Mouse (Mus musculus) T-helper 2 cell (primary cell): ENCODE results near the gene Apc2.
"Not testable (repeated sequence)": the region's sequence is repeated elsewhere in the genome, so short reads cannot be mapped to it uniquely, and the experiment has no call there.

Source experiments
- in situ Hi-C: fragments of 300-600 bp; cut with MboI, MseI; formaldehyde crosslinking; loops from one replicate; pipeline ENCODE4 v1.15.1; 2025; ENCODE audit warnings: high pct_unique_total_duplicates

Apc2 gene

DNA sequence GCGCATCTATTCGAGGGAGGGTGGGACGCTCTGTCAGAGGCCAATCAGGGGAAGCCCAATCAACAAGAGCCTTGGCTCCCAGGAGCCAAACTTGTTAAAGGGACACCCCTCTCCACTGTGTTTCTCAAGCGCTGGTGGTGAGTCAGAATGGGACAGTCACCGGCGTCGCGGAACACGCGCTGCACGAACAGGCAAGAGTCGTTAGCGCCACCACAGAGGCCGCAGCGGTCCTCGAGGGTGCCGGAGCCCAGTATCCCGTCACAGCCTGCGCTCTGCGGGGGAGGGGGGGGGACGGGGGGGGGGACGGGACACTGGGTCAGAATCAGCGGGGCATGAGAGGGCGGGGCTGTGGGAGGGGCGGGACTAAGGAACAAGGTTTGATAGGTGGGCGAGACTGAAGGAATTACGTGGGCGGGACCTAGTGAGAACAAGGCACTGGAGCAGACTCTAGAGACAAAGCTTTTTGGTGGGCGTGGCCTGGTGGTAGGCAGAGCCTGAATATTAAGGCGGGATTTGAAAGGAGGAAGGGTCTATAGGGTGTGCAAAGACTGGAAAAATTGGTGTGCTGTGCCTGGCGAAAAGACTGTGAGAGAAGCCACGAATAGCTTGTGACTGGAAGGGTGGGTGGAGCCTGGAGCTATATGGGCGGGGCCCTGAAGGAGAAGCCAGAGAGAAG, 47.1 kb downstream of the Apc2 start:
- in situ Hi-C loops, result no loop called here

- in situ Hi-C loops, result no loop called here
Measured at GRCm38 (mm10) chr10:80343425-80343895, 47.7 kb downstream of the Apc2 start.

DNA sequence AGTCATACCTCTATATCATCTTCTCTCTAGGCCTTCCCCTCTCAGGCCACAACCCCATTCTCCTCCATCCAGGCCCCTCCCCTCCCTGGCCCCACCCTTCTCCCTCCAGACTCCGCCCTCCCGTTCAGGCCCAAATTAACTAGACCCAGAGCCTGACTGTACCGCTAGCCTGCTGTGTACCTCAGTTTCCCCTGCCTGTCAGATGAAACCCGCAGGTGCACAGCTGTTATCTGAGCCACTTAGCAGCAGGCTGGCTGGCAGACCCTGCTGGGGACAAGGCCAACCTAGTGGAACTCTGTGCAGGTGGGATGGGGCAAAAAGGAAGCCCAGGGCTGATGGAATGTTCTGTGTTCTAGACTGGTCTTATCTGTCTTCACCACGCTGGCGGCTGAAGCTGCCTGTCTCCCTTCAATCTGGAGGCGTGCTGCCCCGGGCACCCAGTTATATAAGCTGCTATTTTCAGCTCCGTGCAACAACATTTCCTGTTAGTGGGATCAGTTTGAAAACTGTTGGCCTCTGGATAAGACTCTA, 48.4 kb downstream of the Apc2 start:
- in situ Hi-C loops, result no loop called here

GRCm38 (mm10) chr10:80345122-80345521, 49.3 kb downstream of the Apc2 start:
- in situ Hi-C loops, result no loop called here

- in situ Hi-C loops, result not testable (repeated sequence)
Measured at GRCm38 (mm10) chr10:80345929-80346328, 50.2 kb downstream of the Apc2 start.

DNA sequence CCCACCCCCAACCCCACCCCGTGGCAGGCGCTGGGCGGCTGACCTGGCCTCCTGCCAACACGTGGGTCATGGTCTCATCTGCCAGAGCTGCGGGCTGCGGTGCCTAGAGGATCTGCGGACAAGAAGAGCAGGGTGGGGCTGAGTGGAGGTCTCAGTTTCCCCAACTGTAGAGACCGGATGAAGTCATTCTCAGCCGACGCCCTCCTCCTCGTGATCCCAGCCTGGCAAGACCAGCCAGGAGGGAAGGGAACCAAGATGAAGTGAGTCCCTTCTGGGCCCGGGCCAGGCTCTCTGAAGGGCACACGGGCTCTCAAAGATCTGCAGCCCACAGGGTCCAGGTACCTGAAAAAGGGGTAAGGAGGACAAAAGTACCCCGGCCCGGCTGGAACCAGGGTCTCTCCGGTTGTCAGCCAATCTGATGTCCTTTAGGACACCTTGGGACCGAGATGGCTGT, 51.8 kb downstream of the Apc2 start:
- in situ Hi-C loops, result no loop called here

- in situ Hi-C loops, result no loop called here
Measured at GRCm38 (mm10) chr10:80348244-80348781, 52.5 kb downstream of the Apc2 start, which contains the start of gene Adamtsl5. Adamtsl5 (minus strand) TSS chr10:80348412.

- in situ Hi-C loops, result no loop called here
Measured at GRCm38 (mm10) chr10:80348981-80349380, 53.2 kb downstream of the Apc2 start.

DNA sequence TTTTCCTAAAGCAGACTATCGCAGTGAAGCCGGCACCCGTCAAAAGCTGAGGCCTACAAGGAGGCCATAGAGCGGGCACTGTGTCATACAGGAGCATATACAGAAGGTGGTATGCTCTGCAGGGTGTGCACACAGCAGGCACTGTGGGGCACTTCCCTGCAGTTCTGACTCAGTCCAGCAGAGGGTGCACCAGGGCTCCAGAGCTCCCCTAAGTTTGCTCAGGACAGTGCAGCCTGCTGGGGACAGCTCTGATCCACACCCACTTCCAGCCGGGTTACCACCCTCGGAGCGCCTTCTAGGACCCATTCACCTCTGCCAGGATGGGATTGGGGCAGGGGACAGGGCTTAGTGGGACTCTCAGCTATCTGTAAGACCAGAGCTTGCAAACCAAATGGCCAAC, 54.5 kb downstream of the Apc2 start:
- in situ Hi-C loops, result no loop called here

GRCm38 (mm10) chr10:80351896-80352295, 56.1 kb downstream of the Apc2 start:
- in situ Hi-C loops, result no loop called here

GRCm38 (mm10) chr10:80352727-80353126, 57.0 kb downstream of the Apc2 start:
- in situ Hi-C loops, result no loop called here

DNA sequence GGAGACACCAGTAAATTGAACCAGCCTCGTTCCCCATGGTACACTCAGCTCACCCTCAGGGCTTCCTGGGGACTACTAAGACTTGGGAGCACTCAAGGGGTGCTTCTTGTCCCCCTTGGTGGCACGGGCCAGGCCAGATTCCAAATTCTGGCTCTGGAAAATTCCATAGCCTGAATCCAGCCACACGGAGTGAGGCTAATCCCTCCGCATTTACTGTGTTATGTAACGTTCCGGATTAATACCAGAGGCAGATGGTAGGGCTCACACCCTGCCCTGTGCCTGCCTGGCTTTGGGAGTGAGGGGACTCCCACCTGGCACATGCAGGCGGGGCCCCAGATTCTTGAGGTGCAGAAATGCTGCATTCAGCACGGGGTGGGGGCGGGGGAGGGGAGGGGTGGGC, 59.7 kb downstream of the Apc2 start:
- in situ Hi-C loops, result no loop called here

DNA sequence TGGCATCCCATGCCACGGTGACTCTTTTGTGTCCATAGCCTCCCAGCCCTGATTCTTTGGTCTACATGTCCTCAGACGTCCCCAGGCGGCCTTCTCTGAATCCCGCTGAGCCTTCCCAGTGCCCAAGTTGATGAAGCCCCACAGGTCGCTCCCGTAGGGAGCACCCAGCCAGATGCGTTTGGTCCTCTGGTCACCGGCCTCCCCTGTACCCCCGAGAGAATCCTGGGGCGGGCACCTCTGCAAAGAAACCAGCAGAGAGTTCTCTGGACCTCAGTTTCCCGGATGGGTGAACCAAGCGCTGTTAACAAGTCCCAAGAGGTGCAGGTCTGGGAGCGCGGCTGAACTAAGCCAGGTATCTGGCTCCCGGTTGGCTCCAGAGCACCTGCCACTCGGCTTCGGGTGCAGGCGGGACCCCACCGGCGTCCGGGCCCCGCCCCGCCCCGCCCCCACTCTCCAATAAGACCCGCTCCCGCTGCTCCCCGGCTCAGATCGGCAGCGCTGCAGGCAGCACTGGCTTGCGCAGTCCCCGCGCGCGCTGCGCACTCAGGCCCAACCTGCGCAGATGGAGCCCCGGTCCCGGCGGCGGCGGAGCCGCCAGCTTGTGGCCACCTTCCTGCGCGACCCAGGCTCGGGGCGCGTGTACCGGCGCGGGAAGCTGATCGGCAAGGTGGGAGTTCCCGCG, 60.4 kb downstream of the Apc2 start, which contains the start of gene Plk5:
Gene Plk5, plus strand, starts transcription at position 459 of the 682 bp plus-strand sequence.
- in situ Hi-C loops, result no loop called here

DNA sequence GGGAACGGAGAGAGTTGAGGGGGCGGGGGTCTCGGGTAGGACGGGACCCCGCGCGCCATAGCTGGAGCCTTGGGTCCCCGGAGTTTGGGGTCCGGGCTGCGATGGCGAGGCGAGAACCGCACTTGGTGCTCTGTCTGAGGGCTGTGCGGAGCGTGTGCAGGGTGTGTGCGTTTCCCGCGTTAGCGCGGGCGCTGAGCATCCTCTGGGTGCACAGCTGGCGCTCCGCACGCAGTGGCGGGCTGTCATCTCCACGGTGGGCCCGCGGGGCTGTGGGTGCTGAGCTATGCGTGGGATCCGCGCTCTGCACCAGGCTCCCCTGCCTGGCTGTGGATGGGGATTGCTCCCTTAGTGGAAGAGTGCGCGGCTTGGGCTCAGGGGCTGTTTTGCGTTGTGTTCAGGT, 61.0 kb downstream of the Apc2 start:
- in situ Hi-C loops, result no loop called here

GRCm38 (mm10) chr10:80357336-80357735, 61.6 kb downstream of the Apc2 start:
- in situ Hi-C loops, result no loop called here

GRCm38 (mm10) chr10:80357994-80358639, 62.3 kb downstream of the Apc2 start:
- in situ Hi-C loops, result no loop called here

DNA sequence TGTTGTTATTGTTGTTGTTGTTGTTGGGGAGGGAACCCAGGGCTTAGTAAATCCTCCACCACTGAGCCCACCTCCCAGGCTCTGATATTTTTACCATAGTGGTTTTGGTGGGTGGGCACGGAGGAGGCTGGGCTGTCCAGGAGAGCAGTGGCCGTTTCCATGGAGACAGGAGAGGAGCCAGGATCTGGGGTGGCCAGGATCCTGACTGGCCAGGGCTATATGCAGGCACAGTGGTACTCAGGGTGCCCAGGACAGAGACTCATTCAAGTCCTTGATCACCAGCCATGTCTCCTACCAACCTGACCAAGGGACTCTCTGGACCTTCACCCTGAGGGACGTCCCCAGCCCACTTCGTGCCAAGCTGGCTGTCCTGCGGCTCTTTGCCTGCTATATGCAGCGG, 68.0 kb downstream of the Apc2 start:
- in situ Hi-C loops, result no loop called here

DNA sequence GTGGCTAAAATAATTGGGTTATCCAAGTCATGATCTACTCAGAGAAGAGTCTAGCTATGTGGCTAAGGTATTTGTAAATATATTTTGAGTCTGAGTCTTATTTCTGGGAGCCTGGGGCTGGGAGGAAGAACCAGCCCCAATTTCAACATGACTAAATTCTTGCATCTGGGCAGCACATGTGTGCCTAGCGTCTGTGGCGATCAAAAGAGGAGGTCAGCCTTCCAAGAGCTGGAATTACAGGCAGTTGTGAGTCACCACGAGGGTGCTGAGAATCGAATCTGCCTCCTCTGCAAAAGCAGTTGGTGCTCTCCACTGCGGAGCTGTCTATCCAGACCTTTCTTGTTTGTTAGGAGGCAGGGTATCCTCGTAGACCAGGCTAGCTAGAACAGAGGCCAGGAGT, 70.0 kb downstream of the Apc2 start:
- in situ Hi-C loops, result no loop called here
